Comparison of ENCODE assay signal across 17 mouse cellular contexts in genomic region chr16:38469437-38469836, GRCm38 (mm10). TPM values are rescaled to one million over a fixed set of nuclear protein-coding genes. Genes with fewer than 3 reads are reported as not detected.
"Had no signal": no experiment of that assay in that cellular context is flagged by ENCODE, and none has a peak within 500 bp of the region (broad histone marks: within the 10 kb centered on the region; RNA-seq: fewer than 3 reads in every experiment).

No protein-coding gene starts in this region.

- H3K4me2 ChIP-seq: neural tube, embryonic 13.5 days; neural tube, embryonic 15.5 days; stomach, embryonic 15.5 days had no signal

- H3K9ac ChIP-seq: neural tube, embryonic 13.5 days; neural tube, embryonic 15.5 days; stomach, embryonic 15.5 days had no signal

- DNase-seq: retina, postnatal 1 day; right cerebral cortex, adult 18-20 months; right cerebral cortex, postnatal 14 days; right cerebral cortex, postnatal 25 days; right cerebral cortex, postnatal 4 days; spleen, adult 18-20 months; thymus, adult 18-20 months; thymus, adult 2 months; thymus, postnatal 14 days; thymus, postnatal 25 days; thymus, postnatal 36 days; thymus, postnatal 4 days had no signal

- H3K4me1 ChIP-seq: neural tube, embryonic 13.5 days; neural tube, embryonic 15.5 days; stomach, embryonic 15.5 days had no signal

- H3K27ac ChIP-seq: neural tube, embryonic 13.5 days; neural tube, embryonic 15.5 days; stomach, embryonic 15.5 days; stomach, postnatal 0 days had no signal

- H3K27me3 ChIP-seq: neural tube, embryonic 13.5 days; neural tube, embryonic 15.5 days; stomach, embryonic 15.5 days had no signal

- H3K4me3 ChIP-seq: neural tube, embryonic 13.5 days; neural tube, embryonic 15.5 days; stomach, embryonic 15.5 days had no signal

- H3K36me3 ChIP-seq: neural tube, embryonic 13.5 days; neural tube, embryonic 15.5 days; stomach, embryonic 15.5 days had no signal

- H3K9me3 ChIP-seq: neural tube, embryonic 13.5 days; neural tube, embryonic 15.5 days; stomach, embryonic 15.5 days had no signal

RNA-seq across cellular contexts. Expression of gene Pla1a, which starts 36.5 kb away (rescaled TPM):
- polyA plus RNA-seq: stomach, embryonic 14.5 days had no signal
